Mouse (Mus musculus): Measurements from ENCODE around the gene Gm5936. TPM values are rescaled to one million over a fixed set of nuclear protein-coding genes. Genes with fewer than 3 reads are reported as not detected.
"Not testable (repeated sequence)": the region's sequence is repeated elsewhere in the genome, so short reads cannot be mapped to it uniquely, and the experiment has no call there.

The Gm5936 gene
- not detected in 2 replicates for polyA plus RNA-seq (2015; fragmentation: Nextera tagmentation; extraction: Ambion mirVana)

DNA sequence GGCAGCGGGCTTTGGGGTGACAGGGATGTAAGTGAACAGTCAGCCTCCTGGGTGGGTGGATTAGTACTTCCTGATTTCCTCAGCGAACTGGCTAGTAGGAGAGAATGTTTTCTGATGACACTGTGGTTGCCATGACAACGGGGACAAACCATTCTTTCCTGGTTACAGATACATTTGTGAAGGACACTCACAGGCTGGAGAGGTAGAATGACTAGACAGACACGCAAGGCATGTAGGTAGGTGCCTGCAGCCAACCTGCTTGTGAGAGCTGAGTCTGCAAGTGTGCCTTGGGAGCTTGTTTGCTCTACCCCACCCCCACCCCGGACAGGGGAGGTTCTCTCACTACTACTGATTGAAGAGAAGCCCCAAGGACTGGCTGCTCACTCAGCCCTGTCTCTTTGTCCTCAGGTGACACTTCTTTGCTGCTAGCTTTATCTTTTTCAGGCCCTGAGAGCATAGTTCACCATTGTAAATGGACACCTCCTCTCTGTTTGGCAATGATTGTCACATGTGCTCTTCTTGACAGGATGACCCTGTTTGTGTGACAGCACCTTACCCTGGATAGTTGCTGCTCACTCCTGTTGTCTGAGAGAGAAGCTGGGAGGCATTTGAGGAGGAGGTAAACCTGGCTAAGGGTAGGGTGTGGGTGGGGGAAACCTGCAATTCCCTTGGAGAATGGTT lies at the start of gene Gm5936:
TSS of gene Gm5936 (plus strand) at position 355 of the 681 bp plus-strand sequence.
- H3K27ac ChIP-seq; ATAC-seq (ENCODE audit: insufficient number of reproducible peaks, insufficient read depth, low FRiP score, low TSS enrichment, low read depth); H3K9me3 ChIP-seq; H3K4me3 ChIP-seq; H3K36me3 ChIP-seq; H3K27me3 ChIP-seq; H3K9ac ChIP-seq; H3K4me1 ChIP-seq; H3K4me2 ChIP-seq: not testable (repeated sequence)
- WGBS: 46% methylated on average over 4 of the region's 5 CpGs

DNA sequence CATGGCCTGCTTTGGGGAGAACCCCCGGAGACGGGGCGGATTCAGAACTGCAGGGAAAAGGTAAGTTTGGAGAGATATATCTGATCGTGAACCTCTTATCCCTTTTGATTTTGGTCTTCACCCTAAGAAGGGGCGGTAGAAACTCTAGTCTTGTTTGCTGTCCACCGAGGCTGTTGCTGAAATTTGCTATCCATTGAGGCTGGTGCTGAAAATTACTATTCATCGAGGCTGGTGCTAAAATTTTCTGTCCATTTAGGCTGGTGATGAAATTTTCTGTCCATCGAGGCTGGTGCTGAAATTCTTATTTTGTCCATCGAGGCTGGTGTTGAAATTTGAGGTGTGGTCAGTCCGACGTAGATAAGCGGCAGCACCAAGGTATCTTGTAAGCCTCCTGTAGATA lies 19.1 kb downstream of the Gm5936 start:
- ATAC-seq (ENCODE audit: insufficient number of reproducible peaks, insufficient read depth, low FRiP score, low TSS enrichment, low read depth); H3K27me3 ChIP-seq: not testable (repeated sequence)
- WGBS: 86% methylated on average over 12 of the region's 12 CpGs

DNA sequence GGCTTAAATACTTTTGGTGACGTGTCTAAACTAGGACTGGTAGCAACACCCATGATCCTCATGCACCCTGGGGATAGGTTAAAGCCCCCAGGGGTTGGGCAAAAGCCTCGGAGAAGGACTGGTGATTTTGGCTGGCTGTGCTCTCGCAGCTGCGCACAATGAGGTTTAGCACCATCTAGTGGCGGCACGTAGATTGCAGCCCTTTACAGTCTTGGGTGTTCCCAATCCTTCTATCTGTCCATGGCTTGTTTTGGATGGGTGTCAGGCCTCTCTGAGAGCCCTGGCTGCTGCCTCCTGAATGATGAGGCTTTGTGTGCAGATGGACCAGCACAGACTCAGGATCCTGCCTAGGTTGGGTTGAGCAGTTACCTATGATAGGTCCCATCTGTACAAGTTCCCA lies 43.1 kb downstream of the Gm5936 start:
- H3K4me3 ChIP-seq; H3K4me2 ChIP-seq; ATAC-seq (ENCODE audit: insufficient number of reproducible peaks, insufficient read depth, low FRiP score, low TSS enrichment, low read depth); H3K9me3 ChIP-seq; H3K27me3 ChIP-seq; H3K27ac ChIP-seq; H3K36me3 ChIP-seq; H3K4me1 ChIP-seq; H3K9ac ChIP-seq: not testable (repeated sequence)
- 41% methylated on average over 4 of the region's 6 CpGs for WGBS

More for the DNA sequence above, 19.1 kb downstream of the Gm5936 start:
- not testable (repeated sequence) for H3K4me3 ChIP-seq, H3K4me1 ChIP-seq, H3K4me2 ChIP-seq, H3K36me3 ChIP-seq, H3K9me3 ChIP-seq, H3K9ac ChIP-seq, H3K27ac ChIP-seq

Other genes starting within 250 kb of the Gm5936 start
- gene Olfr1325, start 244.5 kb upstream of the Gm5936 start, polyA plus RNA-seq (2015; fragmentation: Nextera tagmentation; extraction: Ambion mirVana): not detected in 2 replicates
- not detected in 2 replicates for gene Gm5640, start 191.6 kb upstream of the Gm5936 start, polyA plus RNA-seq (2015; fragmentation: Nextera tagmentation; extraction: Ambion mirVana)
- gene Gm6890, start 96.3 kb upstream of the Gm5936 start, polyA plus RNA-seq (2015; fragmentation: Nextera tagmentation; extraction: Ambion mirVana): not detected in 2 replicates
- 1.5 and 2.0 TPM in 2 replicates for gene Gab3, start 248.3 kb downstream of the Gm5936 start, polyA plus RNA-seq (2015; fragmentation: Nextera tagmentation; extraction: Ambion mirVana)